Mouse (Mus musculus): Measurements from ENCODE around the gene Gm28038. TPM values are rescaled to one million over a fixed set of nuclear protein-coding genes. Genes with fewer than 3 reads are reported as not detected.

Gm28038 gene
- total and polyA plus RNA-seq, 3 experiments: not detected

DNA sequence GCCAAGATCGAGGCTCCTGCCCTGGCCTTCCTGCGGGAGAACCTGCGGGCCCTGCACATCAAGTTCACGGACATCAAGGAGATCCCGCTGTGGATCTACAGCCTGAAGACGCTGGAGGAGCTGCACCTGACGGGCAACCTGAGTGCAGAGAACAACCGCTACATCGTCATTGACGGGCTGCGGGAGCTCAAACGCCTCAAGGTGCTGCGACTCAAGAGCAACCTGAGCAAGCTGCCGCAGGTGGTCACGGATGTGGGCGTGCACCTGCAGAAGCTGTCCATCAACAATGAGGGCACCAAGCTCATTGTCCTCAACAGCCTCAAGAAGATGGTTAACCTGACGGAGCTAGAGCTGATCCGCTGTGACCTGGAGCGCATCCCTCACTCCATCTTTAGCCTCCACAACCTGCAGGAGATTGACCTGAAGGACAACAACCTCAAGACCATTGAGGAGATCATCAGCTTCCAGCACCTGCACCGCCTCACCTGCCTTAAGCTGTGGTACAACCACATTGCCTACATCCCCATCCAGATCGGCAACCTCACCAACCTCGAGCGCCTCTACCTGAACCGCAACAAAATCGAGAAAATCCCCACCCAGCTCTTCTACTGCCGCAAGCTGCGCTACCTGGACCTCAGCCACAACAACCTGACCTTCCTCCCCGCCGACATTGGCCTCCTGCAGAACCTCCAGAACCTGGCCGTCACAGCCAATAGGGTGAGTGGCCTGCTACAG lies 24.1 kb upstream of the Gm28038 start:
- H3K9me3 ChIP-seq (replicated peaks; ENCODE audit: insufficient read depth, low read length): no peaks in the 10 kb centered on the region
- H3K9ac ChIP-seq (ENCODE audit: control insufficient read depth, low read depth, low read length, poor library complexity, severe bottlenecking): no peak overlapping the region
- DNase-seq (ENCODE audit: low read depth, low spot score): no peak
- peaks cover 2 to 3% of the 10 kb centered on the region in 2 experiments; a peak in 3 of 4 replicates for H3K4me1 ChIP-seq (ENCODE audit: control insufficient read depth in 1 of 2, insufficient read depth in 2 of 2, low read length in 2 of 2)
- no peak overlapping the region for H3K27ac ChIP-seq (ENCODE audit: control insufficient read depth, low read depth, low read length)
- no peaks in the 10 kb centered on the region for H3K79me2 ChIP-seq (ENCODE audit: control insufficient read depth, insufficient read depth, low read length, poor library complexity)
- no peaks in the 10 kb centered on the region for H3K27me3 ChIP-seq (ENCODE audit: control insufficient read depth in 1 of 2, insufficient read depth in 2 of 2, low read length in 2 of 2)
- H3K36me3 ChIP-seq (ENCODE audit: control insufficient read depth in 1 of 2, insufficient read depth in 2 of 2, low read length in 2 of 2): peaks cover 0 to 2% of the 10 kb centered on the region in 2 experiments; a peak in 3 of 4 replicates
- no peak overlapping the region for H3K4me3 ChIP-seq (ENCODE audit: control insufficient read depth in 1 of 2, insufficient read depth in 1 of 2, low read depth in 2 of 2, low read length in 2 of 2)
- no peak for TF ChIP-seq ZC3H11A (IDR thresholded peaks at IDR 0.05; ENCODE audit: low read depth, low read length)
- no peak for TF ChIP-seq ETS1 (IDR thresholded peaks at IDR 0.05; ENCODE audit: low read depth, low read length)
- no peak for TF ChIP-seq UBTF (IDR thresholded peaks at IDR 0.05; ENCODE audit: borderline replicate concordance, insufficient read depth, low read depth, low read length)
- TF ChIP-seq POLR2A (IDR thresholded peaks at IDR 0.05; ENCODE audit: control insufficient read depth in 1 of 2, insufficient read depth in 1 of 2, low read depth in 1 of 2, low read length in 2 of 2, poor library complexity in 1 of 2): no peak
- no peak for TF ChIP-seq NELFE (IDR thresholded peaks at IDR 0.05; ENCODE audit: low read depth, low read length)
- no peak for TF ChIP-seq ELF1 (IDR thresholded peaks at IDR 0.05; ENCODE audit: low read depth, low read length)
- no peak for TF ChIP-seq MYC (IDR thresholded peaks at IDR 0.05; ENCODE audit: low read depth, low read length)
- no peak for TF ChIP-seq SIN3A (IDR thresholded peaks at IDR 0.05; ENCODE audit: low read length)
- TF ChIP-seq GATA1 (IDR thresholded peaks at IDR 0.05; ENCODE audit: low read depth, low read length): no peak
- TF ChIP-seq TAL1 (IDR thresholded peaks at IDR 0.05; ENCODE audit: low read length): no peak
- TF ChIP-seq ZKSCAN1 (IDR thresholded peaks at IDR 0.05; ENCODE audit: low read depth, low read length): no peak
- TF ChIP-seq HCFC1 (IDR thresholded peaks at IDR 0.05; ENCODE audit: low read depth, low read length): no peak
- TF ChIP-seq MXI1 (IDR thresholded peaks at IDR 0.05; ENCODE audit: low read depth, low read length): no peak
- TF ChIP-seq USF2 (IDR thresholded peaks at IDR 0.05; ENCODE audit: borderline replicate concordance in 1 of 2, insufficient read depth in 1 of 2, low read depth in 1 of 2, low read length in 2 of 2): no peak

DNA sequence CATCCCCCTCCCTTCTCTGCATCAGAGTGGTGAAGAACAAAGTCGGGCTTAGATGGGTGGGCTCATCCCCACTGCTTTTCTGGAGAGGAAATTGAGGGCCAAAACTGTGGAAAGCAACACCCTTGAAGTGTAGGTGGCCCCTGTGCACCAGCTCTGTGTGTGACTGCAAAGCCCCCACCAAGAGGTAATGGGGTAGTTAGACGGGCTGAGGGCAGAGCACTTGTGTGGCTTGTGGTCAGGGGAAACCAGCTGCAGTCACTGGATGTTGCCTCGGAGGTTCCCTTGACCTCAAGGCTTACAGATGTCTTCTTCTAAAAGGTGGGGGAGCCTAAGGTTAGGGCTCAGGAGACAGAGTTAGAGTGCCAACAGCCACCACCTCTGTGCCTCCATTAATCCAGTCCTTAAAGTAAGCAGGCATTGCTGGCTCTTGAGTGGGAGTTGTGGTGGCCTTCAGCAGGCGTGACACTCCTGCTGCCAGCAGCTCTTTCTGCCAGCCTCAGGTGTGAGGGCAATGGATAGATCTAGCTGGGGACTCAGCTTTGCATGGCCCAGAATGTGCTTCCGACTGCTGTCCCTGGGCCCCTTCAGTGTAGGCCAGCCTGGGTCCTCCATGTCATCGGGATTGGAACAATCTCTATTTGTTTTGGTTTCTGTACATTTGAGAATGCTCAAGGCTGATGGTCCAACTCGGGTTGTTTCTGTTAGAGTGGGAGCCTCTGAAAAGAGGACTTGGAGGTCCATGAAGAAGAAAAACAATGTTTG lies 23.0 kb upstream of the Gm28038 start:
- Histone ChIP-seq H3K79me2 (ENCODE audit: control insufficient read depth, insufficient read depth, low read length, poor library complexity) (no peaks in the 10 kb centered on the region), H3K9ac (ENCODE audit: control insufficient read depth, low read depth, low read length, poor library complexity, severe bottlenecking) (no peak overlapping the region), H3K9me3 (replicated peaks; ENCODE audit: insufficient read depth, low read length) (no peaks in the 10 kb centered on the region), H3K4me1 (ENCODE audit: control insufficient read depth in 1 of 2, insufficient read depth in 2 of 2, low read length in 2 of 2) (no peaks in the 10 kb centered on the region), H3K27ac (ENCODE audit: control insufficient read depth, low read depth, low read length) (no peak overlapping the region), H3K27me3 (ENCODE audit: control insufficient read depth in 1 of 2, insufficient read depth in 2 of 2, low read length in 2 of 2) (no peaks in the 10 kb centered on the region), H3K4me3 (ENCODE audit: control insufficient read depth in 1 of 2, insufficient read depth in 1 of 2, low read depth in 2 of 2, low read length in 2 of 2) (no peak overlapping the region), H3K36me3 (ENCODE audit: control insufficient read depth in 1 of 2, insufficient read depth in 2 of 2, low read length in 2 of 2) (no peaks in the 10 kb centered on the region; a peak in 1 of 4 replicates)
- no peak for TF ChIP-seq ZMIZ1 (IDR thresholded peaks at IDR 0.05; ENCODE audit: low read depth, low read length)
- no peak for TF ChIP-seq TAL1 (IDR thresholded peaks at IDR 0.05; ENCODE audit: low read length)
- TF ChIP-seq UBTF (IDR thresholded peaks at IDR 0.05; ENCODE audit: borderline replicate concordance, insufficient read depth, low read depth, low read length): no peak
- no peak for TF ChIP-seq RCOR1 (IDR thresholded peaks at IDR 0.05; ENCODE audit: low read depth, low read length)
- no peak for TF ChIP-seq SIN3A (IDR thresholded peaks at IDR 0.05; ENCODE audit: low read length)
- TF ChIP-seq TCF12 (IDR thresholded peaks at IDR 0.05; ENCODE audit: low read depth, low read length): no peak
- no peak for TF ChIP-seq JUND (IDR thresholded peaks at IDR 0.05; ENCODE audit: low read depth, low read length)
- no peak for TF ChIP-seq USF2 (IDR thresholded peaks at IDR 0.05; ENCODE audit: borderline replicate concordance in 1 of 2, insufficient read depth in 1 of 2, low read depth in 1 of 2, low read length in 2 of 2)
- no peak for TF ChIP-seq ZNF384 (IDR thresholded peaks at IDR 0.05; ENCODE audit: low read depth, low read length)
- TF ChIP-seq MXI1 (IDR thresholded peaks at IDR 0.05; ENCODE audit: low read depth, low read length): no peak
- no peak for TF ChIP-seq SMC3 (IDR thresholded peaks at IDR 0.05; ENCODE audit: low read depth, low read length)
- DNase-seq (ENCODE audit: low read depth, low spot score): no peak

Measured in MEL (cell line).